Mouse (Mus musculus) MN1 (cell line): ENCODE results near the gene Bcl2l1.

Experiments used
- DNase-seq: peaks from one replicate; pipeline ENCODE4 v3.0.0-alpha.2; 2016; ENCODE audit warnings: low spot score

Bcl2l1 gene

DNA sequence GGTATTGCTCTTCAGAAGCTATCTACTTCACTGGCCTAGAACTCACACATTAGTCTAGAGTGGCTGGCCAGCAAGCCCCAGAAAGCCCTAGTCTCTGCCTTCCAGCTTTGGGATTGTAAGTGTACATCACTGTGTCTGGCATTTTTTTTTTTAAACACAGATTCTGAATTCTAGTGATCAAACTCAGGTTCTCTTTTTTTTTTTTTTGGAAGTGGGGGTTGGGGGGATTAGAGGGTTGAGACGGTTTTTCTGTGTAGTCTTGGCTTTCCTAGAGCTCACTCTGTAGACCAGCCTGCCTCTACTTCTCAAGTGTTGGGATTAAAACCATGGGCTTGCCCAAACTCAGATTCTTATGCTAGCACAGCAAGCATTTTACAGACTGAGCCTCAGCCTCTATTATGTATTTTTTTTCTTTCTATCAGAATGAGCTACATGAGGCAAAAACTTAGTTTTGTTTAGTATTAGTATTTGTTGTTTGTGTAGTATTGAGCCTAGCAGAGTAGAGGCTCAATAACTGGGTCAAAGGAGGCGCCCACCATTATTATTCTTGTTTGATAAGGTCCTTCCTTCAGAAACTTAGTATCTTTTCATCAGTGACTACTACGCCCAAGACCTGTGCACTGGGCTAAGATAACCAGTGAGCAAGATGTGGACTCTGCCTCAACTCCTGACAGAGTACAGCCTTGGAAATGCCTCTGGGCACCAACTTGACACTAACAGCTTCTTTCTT is 6.9 kb downstream of the Bcl2l1 start:
- no peak for DNase-seq

DNA sequence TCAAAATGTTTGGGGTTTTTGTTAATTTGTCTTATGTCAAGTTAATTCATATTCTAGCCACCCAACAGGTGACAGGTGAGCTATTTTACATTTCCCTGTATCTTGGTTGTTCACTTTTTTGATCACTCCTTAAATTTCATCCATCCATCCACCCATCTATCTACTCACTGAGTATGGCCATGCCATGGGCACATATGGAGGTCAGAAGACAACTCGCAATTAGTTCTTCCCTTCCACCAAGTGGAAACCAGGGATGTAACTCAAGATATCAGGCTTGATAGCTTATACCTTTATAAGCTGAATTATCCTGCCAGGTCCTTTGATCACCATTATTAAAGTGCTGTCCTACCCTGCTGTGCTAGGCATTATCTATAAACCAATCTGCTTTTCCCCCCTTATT is 7.8 kb downstream of the Bcl2l1 start:
- DNase-seq, result no peak

DNA sequence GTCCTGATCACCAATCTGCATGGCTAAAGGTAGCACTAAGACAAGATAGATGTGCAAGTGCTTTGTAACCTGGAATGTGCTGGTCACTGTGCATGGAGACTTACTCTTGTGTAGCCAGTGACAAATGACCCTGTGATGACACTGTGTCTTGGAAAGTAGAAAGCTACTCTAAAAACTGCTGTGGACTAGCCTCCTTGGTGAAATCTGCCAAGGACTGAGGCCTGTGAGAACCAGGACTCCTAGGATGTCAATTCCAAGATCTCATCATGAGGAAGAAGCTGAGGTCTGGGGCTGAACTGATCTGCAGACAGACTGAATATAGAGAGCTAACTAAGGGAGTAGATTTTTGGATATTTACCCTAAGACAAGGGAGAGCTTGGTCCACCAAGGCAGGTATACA is 10.0 kb downstream of the Bcl2l1 start:
- no peak for DNase-seq

DNA sequence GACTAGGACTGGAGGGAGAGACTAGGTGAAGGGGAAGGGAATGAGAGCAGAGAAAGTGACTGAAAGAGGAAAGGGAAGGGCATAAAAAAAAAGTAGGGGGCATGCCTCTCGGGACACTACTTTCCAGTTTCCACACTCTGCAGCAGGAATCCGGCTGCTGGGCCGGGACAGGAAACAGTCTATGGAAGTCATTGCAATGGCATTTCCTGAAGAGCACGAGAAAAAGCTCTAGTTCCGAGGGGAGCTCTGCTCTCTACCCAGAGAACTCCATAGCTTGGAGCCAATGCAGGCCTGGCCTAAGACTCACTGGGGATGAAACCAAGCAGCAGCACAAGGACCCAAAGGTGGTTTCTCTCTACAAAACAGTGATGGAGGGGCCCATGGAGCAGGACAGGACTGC is 10.5 kb downstream of the Bcl2l1 start:
- no peak for DNase-seq

DNA sequence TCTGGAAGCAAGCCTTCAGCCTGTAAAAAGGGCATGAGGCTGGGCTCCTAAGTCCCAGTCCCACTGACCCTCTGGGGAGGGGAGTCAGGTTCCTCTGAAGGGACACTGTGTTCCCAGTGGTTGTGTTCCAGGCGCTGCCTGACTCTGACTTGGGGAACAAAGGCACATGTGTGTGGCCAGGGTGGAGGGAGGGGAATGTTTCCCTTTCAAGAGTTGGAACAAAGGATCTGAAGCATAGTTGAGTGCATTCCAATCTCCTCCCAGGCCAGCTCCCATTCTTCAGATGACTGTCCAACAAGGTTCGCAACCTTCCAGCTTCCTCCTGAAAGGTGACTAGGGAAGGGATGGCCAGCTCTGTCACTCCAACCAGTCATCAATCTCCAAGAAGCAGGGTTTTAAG is 11.2 kb downstream of the Bcl2l1 start:
- no peak for DNase-seq

DNA sequence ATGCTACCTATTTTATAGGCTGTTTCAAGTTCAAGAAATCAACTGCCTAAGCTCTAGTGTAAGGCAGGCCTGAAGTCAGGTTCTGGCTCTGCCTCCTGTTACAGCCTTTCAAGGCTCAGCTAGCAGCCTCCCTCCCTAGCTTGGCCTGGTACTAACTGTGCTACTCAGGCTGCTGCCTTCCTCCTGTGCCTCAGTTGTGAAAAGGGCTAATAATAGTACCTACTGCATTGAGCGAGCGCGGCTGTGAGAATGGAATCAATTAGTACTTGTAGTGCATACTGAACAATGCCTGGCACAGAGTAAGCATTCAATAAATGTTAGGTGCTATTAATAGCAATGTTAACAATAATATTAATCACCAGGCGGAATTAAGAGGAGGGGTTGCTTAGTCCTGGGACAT is 11.6 kb downstream of the Bcl2l1 start:
- no peak for DNase-seq

DNA sequence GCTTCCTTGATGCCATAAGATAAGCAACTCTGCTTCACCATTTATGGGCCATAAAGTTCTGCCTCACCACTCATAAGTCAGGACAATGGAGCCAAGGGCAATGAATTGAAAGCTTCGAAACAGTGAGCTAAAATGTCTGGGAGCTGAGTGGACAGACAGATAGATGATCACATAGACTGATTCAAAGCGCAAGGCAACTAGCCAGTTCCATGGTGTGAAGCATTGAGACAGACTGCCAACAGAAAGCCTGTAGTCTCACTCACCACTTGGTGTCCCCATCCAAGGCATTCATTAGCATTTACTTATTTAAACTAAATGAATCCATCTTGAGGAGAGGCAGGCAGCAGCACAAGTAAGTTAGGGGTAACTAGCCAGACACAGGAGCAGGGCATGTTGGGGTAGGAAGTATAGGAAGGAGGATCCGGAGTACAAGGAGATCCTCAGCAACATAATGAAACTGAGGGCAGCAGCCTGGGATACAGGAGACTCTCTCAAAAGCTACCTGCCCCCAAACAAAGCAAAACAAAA is 12.4 kb downstream of the Bcl2l1 start:
- DNase-seq, result no peak

DNA sequence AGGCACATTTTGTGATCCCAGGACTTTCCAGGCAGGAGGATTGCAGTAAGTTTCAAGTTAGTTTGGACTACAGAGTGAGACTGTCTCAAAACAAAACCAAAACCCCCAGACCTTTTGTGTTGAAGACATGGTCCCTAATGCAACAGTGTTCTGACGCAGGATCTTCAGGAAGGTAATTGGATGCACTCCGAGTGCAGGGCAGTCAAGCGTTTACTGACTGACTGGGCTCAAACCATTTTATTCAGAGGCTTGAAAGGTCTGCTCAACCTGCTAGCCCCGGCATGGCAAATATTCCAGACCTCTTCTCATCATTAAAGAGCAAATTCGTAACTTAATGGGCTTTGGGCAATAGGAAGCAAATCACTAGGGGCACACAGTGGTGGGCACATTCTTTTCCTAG is 12.8 kb downstream of the Bcl2l1 start:
- no peak for DNase-seq

DNA sequence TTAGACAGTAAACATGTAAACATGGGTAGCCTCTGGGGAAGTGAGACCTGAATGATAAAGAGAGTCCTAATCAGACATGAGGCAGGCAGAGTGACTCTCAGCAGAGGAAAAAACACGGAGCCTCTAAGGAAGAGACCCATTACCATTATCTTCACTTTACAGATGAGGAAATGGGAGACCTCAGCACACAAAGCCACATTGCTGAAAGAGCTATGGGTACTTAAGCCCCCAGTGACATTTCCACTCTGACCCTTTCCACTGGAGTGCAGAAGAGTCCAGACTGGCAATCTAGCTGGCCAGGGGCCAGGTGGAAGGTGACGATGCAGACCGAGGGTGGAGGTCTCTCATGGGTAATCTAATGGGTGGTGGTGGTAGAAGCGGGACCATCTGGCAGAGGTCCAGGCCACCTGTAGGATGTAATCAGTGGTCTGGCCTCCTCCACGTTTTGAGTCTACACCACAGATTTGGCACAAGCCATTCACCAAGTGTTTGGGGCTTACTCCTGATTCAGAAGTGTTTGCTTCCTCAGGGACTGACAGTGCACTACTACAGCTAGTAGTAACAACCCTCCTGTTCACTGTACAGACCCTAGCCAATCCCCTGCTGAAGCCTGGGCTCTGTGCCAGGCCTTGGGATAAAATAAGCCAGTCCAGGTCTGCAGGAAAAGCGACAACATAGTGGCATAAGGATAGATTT is 13.8 kb downstream of the Bcl2l1 start:
- DNase-seq, result peak; percentile 59

DNA sequence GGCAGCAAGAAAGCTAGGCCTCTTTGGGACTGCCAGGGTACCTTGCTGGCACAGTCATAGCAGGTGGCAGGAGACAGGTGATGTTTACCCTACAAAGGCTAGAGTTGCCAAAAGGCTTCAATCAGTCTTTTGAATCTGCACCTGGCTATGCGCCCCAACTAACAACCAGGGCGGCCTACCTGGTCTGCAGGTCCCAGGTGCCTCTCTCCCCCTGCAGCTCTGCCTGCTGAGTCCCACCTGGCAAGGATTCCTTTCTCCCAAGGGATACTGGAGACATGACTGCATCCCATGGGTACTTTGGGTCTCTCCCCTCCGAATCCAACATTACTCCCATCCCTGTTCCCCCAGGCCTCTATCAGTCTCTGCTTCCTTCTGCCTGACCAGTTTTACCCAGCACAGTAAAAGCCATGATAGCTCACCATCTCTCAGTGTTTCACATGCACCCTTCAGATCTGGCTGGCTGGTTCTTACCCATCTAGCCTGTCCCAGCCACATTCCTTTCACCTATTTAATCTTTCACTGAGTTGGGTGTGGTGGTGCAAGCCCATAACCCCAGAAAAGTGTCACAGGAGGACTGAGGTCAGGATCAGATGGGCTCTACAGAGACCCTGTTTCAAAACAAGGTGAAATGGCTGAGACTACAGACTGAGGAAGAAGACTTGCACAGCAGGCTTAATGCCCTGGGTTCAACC is 14.7 kb downstream of the Bcl2l1 start:
- DNase-seq, result no peak

DNA sequence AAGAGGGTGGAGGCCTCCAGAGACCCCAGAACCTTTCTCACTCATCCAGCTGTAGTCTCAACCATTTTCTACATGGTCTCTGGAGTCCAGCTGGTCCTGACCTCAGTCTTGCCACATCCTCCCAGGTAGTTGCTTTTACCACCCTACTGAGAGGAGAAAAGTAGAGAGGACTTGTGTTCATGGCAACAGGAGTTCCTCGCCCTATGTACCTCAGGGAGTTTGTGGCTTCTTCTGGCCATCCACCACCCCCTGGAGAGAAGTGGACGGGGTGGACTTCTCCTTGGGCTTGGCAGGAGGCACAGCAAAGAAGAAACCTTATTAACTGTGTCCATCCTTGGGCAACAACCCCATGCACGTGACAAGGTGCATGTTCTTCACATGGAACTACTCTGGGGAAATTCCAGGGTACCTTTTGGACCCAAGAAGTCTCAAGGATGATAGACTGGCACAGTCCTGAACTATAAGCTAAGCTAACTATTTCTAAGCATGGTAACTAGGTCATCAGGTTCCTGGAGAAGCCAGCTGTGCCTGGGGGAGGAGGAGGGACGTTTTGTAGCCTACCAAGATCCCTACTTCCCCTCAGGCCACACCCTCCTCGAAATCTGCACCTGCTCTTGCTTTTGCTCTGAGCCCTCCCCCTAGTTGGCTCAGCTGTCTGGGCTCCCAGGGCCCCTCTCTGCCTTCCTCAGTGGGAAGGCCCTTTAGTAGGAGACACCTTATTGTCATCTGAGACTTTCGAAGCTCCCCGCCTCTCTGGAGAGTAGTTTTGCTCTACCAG is 15.5 kb downstream of the Bcl2l1 start:
- DNase-seq, result no peak

DNA sequence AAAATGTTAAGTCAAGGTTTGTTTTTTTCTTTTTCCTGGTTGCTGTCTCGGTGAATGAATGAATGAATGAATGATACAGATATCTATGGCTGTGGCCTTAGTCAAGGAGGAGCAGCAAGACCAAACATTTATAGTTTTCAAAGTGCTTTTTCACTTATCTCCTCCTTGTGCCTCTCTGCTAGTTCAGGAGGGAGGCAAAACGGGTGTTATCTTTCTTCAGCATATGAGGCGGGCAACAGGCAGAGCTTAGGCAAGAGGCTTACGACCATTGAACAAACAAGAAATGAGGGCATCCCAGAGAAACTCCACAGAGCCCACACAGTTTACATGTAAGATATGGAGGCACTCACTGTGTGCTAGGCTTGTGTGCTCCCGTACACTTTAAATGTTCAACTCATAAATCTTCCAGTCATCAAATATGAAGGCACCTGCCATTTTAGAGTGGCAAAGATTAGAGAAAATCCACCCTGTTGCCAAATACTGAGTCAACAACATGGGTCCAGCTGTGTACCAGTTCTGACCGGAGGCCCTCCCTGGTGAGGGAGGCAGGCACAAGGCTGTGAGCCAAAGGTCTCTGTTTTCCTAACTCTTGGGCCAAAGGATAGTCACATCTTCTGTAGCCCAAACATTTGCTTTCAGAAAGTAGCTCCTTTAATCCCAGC is 17.2 kb downstream of the Bcl2l1 start:
- DNase-seq, result no peak

DNA sequence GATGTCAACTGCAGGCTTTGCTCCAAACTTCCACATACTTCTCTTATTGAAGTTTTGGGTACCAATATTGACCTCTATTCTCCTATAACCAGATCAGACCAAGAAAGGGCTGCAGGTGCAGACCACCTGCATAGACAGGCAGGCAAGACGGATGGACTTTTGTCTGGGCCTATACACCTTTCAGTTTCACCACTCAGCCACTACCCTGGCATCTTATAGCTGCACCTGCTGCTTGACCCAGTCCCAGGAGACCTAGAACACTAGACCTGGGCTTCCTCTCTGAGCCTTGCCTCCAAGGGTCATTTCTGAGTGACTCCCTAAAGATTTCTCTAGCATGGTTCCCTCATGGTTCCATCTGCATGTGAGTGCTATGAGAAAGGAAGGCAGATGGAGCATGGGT is 18.3 kb downstream of the Bcl2l1 start:
- no peak for DNase-seq

DNA sequence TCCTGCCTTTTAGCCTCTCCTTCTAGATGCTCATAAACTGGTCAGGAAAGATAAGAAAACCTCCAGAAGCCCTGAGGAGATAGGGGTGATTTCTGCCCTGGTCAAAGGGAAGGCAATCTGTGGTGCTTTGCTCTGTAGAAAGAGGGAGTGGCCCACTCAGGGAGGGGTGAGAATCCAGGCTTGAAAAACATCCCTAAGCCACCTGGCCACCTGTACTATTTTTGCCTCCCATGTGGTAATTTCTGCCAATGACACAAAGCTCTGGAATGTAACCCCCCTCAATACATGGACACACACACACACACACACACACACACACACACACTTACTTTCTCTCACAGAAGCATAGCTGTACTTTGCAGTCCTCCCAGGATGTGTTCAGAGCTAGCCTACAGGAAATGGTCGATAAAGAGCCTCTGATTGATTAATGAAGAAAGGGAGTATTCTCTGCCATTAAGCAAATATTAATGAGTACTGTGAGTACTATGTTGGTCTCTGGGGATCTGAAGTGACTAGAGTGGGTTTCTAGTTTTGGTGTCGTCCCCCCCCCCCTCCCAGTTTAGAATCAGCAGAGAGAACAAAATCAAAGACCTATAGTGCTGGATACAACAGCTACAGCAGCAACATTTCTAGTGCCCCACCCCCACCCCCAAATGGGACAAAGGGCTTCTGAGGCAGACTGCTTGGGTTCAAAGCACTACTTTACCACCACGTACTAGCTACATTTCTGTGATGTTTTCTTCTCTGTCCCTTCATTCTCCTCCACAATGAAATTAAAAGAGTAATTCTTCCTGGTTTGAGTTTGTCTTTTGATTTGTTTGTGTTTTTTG is 20.0 kb downstream of the Bcl2l1 start:
- DNase-seq, result no peak

DNA sequence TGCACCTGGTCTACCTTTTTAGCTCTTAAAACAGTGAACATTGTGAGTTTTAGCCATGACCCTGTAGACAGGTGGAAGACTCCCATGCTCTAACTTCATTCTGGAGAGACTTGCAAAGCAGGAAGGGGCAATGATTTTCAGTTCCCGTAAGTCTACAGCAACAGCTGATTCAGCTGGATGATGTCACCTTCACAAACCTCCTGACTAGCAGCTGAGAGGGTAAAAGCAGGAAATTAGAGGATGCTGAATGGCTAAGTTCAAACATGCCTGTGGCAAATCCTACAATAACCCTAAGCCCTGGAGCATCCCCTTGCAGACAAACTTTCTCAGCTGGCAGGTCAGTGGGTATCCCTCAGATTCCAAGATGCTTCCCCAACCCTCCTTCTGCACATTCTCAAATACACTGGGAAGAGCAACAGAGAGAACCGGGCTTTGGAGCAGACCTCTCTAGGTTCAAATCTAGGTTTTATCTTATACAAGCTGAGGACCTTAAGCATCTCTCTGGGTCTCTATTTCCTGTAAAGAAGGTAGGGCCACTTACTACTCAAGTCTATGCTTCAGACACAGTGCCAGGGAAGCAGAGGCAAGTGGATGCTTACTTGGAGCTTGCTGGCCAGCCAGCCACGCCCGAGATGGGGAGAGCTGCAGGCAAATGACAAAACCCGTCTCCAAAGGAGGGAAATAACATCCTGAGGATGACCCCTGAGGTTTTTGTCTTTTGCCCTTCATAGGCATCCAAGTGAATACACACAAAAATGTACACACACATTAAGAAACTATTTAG is 21.2 kb downstream of the Bcl2l1 start:
- DNase-seq, result no peak

DNA sequence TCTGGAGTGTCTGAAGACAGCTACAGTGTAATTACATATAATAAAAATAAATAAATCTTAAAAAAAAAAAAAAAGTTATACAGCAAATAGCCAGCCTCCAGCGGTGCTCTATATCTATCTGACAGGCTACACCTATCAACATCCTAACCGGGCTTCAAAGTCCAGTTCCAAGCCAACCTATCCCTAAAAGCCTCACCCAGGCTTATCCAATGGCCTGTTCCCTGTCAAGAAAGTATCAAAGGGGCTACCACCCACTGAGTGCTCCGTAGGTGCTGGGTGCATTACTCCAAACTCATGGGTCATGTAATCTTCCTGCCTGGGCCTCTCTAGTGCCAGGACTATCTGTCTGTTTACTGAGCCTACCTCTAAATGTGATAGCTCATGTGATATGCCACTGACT is 23.4 kb downstream of the Bcl2l1 start:
- no peak for DNase-seq

DNA sequence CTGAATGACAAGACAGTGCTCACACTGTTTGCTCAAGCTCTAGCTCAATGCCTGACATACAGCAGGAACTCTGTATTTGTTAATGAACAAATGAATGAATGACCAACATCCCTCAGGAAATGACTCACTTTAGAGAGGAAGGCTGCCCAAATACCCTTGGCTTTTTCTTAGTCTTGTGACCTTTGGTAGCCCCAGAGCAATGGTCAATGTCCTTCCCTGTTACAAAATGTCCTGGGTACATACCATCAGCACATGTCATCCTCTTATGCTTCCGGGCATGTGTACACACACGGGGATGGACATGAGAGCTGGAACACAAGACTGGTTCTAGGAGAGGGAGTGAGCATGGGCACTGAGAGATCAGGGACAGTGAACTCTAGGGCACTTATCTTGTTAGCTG is 25.5 kb downstream of the Bcl2l1 start:
- DNase-seq, result no peak

DNA sequence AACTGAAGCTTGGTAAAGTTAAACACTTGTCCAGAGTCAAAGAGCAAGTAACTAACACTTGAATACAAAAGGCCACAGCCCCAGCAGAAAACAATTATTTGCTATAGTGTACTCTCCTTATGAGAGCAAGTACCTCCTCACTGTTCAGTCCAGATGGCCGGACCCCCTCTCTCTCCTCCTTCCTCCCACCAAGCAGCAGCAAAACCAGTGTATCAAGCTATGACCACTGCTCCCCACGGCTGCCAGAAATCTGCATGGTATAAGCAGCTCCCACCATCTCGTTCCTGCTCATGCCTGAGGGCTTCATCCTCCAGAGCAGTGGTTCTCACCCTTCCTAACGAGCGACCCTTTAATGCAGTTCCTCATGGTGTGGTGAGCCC is 26.4 kb downstream of the Bcl2l1 start:
- DNase-seq, result no peak

DNA sequence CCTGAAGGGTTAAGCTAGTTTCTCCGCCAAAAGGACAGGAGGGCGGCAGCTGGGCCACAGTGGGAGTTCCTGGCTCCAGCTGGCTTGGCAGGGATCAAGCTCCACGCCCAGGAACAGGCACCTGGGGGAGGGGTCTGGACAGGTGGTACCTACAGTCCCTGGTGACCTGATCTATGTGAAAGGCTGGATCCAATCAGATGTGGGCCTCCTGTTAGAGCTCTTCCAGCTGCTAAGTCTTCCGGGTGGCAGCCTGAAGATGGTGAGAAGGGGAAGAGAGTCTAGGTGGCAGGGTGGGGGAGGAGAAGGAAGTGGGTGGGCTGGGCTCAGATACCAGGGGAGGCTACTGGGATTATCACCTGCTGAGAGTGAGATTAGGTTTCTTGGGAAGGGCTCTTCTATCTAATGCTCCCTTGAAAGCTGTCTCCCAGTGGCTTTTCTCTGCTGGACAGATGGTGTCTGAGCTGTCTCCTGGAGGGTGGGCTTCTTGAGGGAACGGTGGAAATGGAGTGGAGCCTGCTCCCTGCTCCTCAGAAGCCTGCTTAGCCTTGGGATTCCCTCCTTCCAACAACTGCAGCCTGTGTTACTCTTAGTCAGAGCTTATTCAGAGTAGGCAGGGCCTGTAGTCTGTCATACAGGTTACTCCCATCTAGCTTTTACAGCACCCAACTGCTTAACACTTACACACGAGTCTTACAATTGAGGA is 27.0 kb downstream of the Bcl2l1 start:
- no peak for DNase-seq
